Mouse (Mus musculus) hindbrain, embryonic 16.5 days (tissue): ENCODE measurements around the gene Wt1. TPM values are rescaled to one million over a fixed set of nuclear protein-coding genes. Genes with fewer than 3 reads are reported as not detected.

Experiments used
- ATAC-seq: fragments of 200-750 bp; cut with Nextera tagmentation; 2 replicates; pipeline ENCODE4 v1.8.0; 2017; ENCODE audit warnings: moderate TSS enrichment, moderate library complexity
- H3K27ac ChIP-seq: fragments of 300-500 bp; sonication (generic); 2 replicates; pipeline ENCODE4 v1.5.1; 2014; ENCODE audit warnings: low read depth, mild to moderate bottlenecking, control low read depth, low read length, moderate library complexity
- H3K27me3 ChIP-seq: fragments of 300-500 bp; sonication (generic); replicated peaks from 2 replicates; pipeline ENCODE4 v1.6.1; 2014; ENCODE audit warnings: low read length; ENCODE audit not compliant: control insufficient read depth, insufficient read depth
- H3K36me3 ChIP-seq: fragments of 300-500 bp; sonication (generic); 2 replicates; pipeline ENCODE4 v1.6.1; 2014; ENCODE audit warnings: mild to moderate bottlenecking, low read length, moderate library complexity, mixed read lengths; ENCODE audit not compliant: control insufficient read depth, insufficient read depth
- H3K4me1 ChIP-seq: fragments of 300-500 bp; sonication (generic); 2 replicates; pipeline ENCODE4 v1.6.1; 2014; ENCODE audit warnings: low read depth, low read length; ENCODE audit not compliant: control insufficient read depth, insufficient read depth
- H3K4me2 ChIP-seq: fragments of 300-500 bp; sonication (generic); 2 replicates; pipeline ENCODE4 v1.6.1; 2014; ENCODE audit warnings: mild to moderate bottlenecking, low read length, control low read depth, moderate library complexity
- H3K4me3 ChIP-seq: fragments of 300-500 bp; sonication (generic); 2 replicates; pipeline ENCODE4 v1.5.1; 2014; ENCODE audit warnings: mild to moderate bottlenecking, low read length, control low read depth, moderate library complexity
- H3K9ac ChIP-seq: fragments of 300-500 bp; sonication (generic); 2 replicates; pipeline ENCODE4 v1.6.1; 2014; ENCODE audit warnings: low read depth, mild to moderate bottlenecking, control low read depth, low read length, moderate library complexity
- H3K9me3 ChIP-seq: fragments of 300-500 bp; sonication (generic); 2 replicates; pipeline ENCODE4 v1.6.1; 2014; ENCODE audit warnings: mild to moderate bottlenecking, low read length, moderate library complexity; ENCODE audit not compliant: control insufficient read depth
- WGBS: fragments of 180-500 bp; shearing (Covaris S2); extraction: QIAGEN DNeasy Blood & Tissue Kit; methylation state at CpG from one replicate; pipeline ENCODE4 v1.1.7; 2014; 5-methylcytosine and 5-hydroxymethylcytosine counted together
- polyA plus RNA-seq: library from polyadenylated mRNA; unstranded; fragments of >200 nt; fragmentation: Nextera tagmentation; extraction: Ambion mirVana; gene quantifications from 2 replicates; pipeline ENCODE4 v1.2.1, GENCODE M21; 2015

Gene Wt1
- 0.75 and 0.94 TPM in 2 replicates for polyA plus RNA-seq

- Histone ChIP-seq H3K36me3 (no peaks in the 10 kb centered on the region), H3K4me2 (peak within 1 kb of the TSS; percentile 37), H3K4me1 (peaks cover 9% of the 10 kb centered on the region; the same call in 1 of the 2 replicates), H3K27ac (no peak within 1 kb of the TSS), H3K4me3 (peak within 1 kb of the TSS; percentile 18), H3K9me3 (no peaks in the 10 kb centered on the region), H3K27me3 (peaks cover 68% of the 10 kb centered on the region), H3K9ac (no peak within 1 kb of the TSS)
- WGBS, result under 1% methylated on average over 25 of the region's 25 CpGs
- ATAC-seq, result peak; percentile 45; the same call in 1 of the 2 replicates
These were observed at the start of gene Wt1 for GRCm38 (mm10) chr2:105126279-105126678. Gene Wt1 (plus strand): TSS chr2:105126529.

GRCm38 (mm10) chr2:105077151-105077550 is 49.2 kb upstream of the Wt1 start:
- Histone ChIP-seq H3K27ac (no peak overlapping the region), H3K36me3 (no peaks in the 10 kb centered on the region), H3K9ac (no peak overlapping the region), H3K27me3 (no peaks in the 10 kb centered on the region), H3K9me3 (no peaks in the 10 kb centered on the region), H3K4me2 (no peak overlapping the region), H3K4me1 (no peaks in the 10 kb centered on the region), H3K4me3 (no peak overlapping the region)
- 80% methylated on average over 7 of the region's 7 CpGs for WGBS
- ATAC-seq, result no peak

DNA sequence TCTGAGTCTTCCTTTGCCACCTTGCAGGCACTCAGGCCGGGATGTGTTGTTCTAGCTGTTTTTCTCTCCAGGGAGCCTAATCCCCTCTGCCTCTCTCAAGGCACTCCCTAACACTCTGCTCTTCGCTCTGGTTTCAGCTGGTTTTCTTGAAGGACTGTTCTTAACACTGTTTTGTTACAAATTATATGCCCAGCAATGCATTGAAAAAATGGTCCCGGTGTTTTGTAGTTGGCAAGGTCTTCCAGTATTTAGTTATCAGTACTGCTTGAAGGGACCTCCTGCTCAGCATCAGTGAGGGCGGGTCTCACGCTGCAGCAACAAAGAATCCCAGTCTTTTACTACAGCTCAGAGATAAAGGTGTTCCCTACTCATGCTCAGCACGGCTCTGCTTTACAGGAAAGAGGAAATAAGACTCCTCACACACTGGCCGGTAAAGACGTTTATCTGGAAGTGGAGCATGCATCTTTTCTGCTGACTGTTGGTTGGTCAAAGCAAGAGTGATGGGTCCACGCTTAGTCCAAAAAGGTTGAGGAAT is 44.0 kb upstream of the Wt1 start:
- ATAC-seq, result no peak
- no peak overlapping the region for H3K27ac ChIP-seq
- no peaks in the 10 kb centered on the region for H3K4me1 ChIP-seq
- no peak overlapping the region for H3K4me2 ChIP-seq
- H3K27me3 ChIP-seq, result no peaks in the 10 kb centered on the region
- H3K36me3 ChIP-seq, result no peaks in the 10 kb centered on the region
- H3K9ac ChIP-seq, result no peak overlapping the region
- 36% methylated on average over 9 of the region's 9 CpGs for WGBS
- H3K9me3 ChIP-seq, result no peaks in the 10 kb centered on the region
- no peak overlapping the region for H3K4me3 ChIP-seq

DNA sequence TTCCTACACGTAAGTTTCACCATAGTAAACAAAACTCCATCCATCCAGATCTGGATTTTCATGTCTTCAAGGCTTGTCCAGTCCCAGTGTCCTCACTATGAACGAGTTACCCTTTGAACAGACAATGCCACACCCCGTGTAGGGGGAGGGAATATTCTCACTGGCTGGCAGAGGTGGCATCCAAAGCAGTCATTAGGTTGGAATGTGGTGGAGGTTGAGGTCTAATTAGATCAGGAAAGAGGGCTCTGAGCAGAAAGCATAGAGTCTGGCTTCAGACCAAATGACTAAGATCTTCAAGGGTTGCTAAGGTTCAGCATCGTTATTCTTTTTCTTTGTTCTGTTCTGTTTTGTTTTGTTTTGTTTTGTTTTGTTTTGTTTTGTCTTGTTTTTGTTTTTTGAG is 42.3 kb upstream of the Wt1 start:
- Histone ChIP-seq H3K4me2 (no peak overlapping the region), H3K27me3 (no peaks in the 10 kb centered on the region), H3K9ac (no peak overlapping the region), H3K36me3 (no peaks in the 10 kb centered on the region), H3K27ac (no peak overlapping the region), H3K4me1 (no peaks in the 10 kb centered on the region), H3K9me3 (no peaks in the 10 kb centered on the region), H3K4me3 (no peak overlapping the region)
- ATAC-seq, result no peak
- WGBS, result 82% methylated on average over 4 of the region's 4 CpGs

- Histone ChIP-seq H3K36me3 (no peaks in the 10 kb centered on the region), H3K4me3 (no peak overlapping the region), H3K27ac (no peak overlapping the region), H3K4me2 (no peak overlapping the region), H3K4me1 (peaks cover 12% of the 10 kb centered on the region), H3K9ac (no peak overlapping the region), H3K9me3 (no peaks in the 10 kb centered on the region), H3K27me3 (no peaks in the 10 kb centered on the region)
- no peak for ATAC-seq
- WGBS, result 95% methylated on average over 3 of the region's 3 CpGs
These were observed 40.2 kb upstream of the Wt1 start for GRCm38 (mm10) chr2:105086081-105086480.

- Histone ChIP-seq H3K36me3 (no peaks in the 10 kb centered on the region), H3K4me2 (no peak overlapping the region), H3K27me3 (no peaks in the 10 kb centered on the region), H3K4me1 (peaks cover 12% of the 10 kb centered on the region), H3K9ac (no peak overlapping the region), H3K9me3 (no peaks in the 10 kb centered on the region), H3K27ac (no peak overlapping the region), H3K4me3 (no peak overlapping the region)
- 91% methylated on average over 3 of the region's 3 CpGs for WGBS
- ATAC-seq, result no peak
These were observed 38.3 kb upstream of the Wt1 start for GRCm38 (mm10) chr2:105088005-105088404.

DNA sequence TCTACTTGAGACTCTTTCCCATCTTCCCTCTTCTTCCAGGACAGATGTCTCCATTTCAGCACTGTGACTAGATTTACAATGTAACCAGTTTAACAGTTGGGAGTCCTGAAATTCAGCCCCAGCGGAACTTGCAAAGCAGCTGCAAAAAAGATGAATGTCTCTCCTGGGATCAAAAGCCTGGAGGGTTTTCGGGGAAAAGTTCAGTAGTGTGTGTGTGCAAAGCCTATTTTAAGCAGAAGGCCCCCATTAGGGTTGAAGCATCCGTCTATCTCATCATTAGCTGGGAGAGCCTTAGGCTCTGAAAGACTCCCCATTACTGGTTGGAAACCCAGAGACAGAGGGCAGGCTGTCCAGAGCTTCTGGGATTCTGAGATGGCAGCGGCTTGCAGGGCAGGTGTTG is 37.2 kb upstream of the Wt1 start:
- no peak overlapping the region for H3K27ac ChIP-seq
- H3K36me3 ChIP-seq, result no peaks in the 10 kb centered on the region
- no peaks in the 10 kb centered on the region for H3K27me3 ChIP-seq
- H3K9ac ChIP-seq, result no peak overlapping the region
- H3K4me1 ChIP-seq, result peaks cover 12% of the 10 kb centered on the region
- H3K9me3 ChIP-seq, result no peaks in the 10 kb centered on the region
- H3K4me2 ChIP-seq, result no peak overlapping the region
- no peak overlapping the region for H3K4me3 ChIP-seq
- WGBS, result 51% methylated on average over 4 of the region's 4 CpGs
- no peak for ATAC-seq

DNA sequence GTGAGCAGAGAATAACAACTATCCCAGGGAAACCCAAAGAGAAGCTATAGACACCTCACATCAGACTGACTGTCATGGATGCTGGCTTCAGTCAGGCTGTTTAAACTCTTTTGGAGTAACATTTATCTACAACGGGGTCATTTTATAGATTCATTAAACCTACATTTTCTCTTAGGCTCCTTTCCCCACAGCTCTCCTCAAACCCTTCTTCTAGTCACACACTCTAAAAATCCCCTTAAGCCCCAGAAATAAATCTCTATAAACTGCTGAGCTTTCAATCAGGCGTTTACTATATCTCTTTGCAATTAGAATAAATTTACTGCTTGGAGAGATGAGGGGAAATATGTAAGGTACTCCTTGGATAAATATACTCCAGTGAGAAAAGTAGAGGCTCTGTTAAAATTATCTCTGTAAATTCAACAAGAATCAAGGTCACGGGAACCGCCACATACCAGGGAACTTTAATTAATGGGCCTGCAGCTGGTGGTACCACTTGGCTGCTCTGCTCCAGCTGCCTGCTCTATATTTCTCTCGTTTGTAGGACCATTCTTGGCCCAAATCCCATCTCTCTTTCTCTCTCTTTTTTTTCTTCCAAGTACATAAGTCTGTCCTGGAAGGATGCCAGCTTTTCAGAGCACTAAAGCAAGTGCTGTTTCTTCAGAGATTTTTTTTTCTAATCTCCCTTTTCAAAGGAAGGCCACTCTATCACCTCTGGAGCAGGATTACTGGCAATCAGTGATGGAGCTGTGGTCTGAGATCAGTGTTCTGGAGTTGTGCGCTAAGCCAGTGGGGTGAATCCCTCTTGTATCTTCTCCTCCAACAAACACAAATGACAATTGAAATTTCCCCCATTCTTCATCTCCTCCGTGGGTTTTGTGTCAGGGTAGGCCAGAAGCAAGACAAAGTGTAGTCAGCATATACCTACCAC is 36.5 kb upstream of the Wt1 start:
- H3K4me1 ChIP-seq, result peaks cover 12% of the 10 kb centered on the region
- H3K27ac ChIP-seq, result no peak overlapping the region; the same call in 1 of the 2 replicates
- peak; percentile 67 for ATAC-seq
- no peaks in the 10 kb centered on the region for H3K27me3 ChIP-seq
- H3K36me3 ChIP-seq, result no peaks in the 10 kb centered on the region
- 34% methylated on average over 7 of the region's 7 CpGs for WGBS
- H3K4me3 ChIP-seq, result no peak overlapping the region
- H3K9me3 ChIP-seq, result no peaks in the 10 kb centered on the region
- H3K4me2 ChIP-seq, result no peak overlapping the region
- H3K9ac ChIP-seq, result no peak overlapping the region

DNA sequence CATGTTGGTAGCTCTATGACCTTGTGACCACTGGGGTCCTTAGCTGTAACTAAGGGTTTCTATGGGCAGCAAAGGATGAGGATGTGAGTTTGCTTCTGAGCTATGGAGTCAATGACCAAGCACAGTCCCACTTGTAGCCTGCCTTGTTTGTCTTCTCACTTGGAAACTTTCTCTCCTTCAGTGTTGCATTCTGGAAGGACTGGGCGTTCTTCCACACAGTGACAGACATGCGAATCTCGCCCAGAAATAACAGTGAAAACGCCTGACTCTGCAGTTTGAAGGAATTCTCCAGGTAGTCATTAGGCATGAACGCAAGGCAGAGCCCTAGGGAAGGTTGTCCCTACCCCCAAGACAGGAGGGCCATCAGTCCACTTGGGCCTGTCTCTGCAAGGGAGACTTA is 35.3 kb upstream of the Wt1 start:
- no peaks in the 10 kb centered on the region for H3K27me3 ChIP-seq
- WGBS, result 83% methylated on average over 5 of the region's 5 CpGs
- no peak overlapping the region for H3K4me3 ChIP-seq
- H3K9me3 ChIP-seq, result no peaks in the 10 kb centered on the region
- no peaks in the 10 kb centered on the region for H3K36me3 ChIP-seq
- no peak overlapping the region for H3K9ac ChIP-seq
- H3K4me1 ChIP-seq, result peaks cover 12% of the 10 kb centered on the region
- ATAC-seq, result no peak
- no peak overlapping the region for H3K4me2 ChIP-seq
- no peak overlapping the region for H3K27ac ChIP-seq
